Mouse (Mus musculus): ENCODE results near the gene Rgs6. TPM values are rescaled to one million over a fixed set of nuclear protein-coding genes. Genes with fewer than 3 reads are reported as not detected.

Rgs6 gene
- polyA plus RNA-seq, 1 experiment: 0.58 TPM

DNA sequence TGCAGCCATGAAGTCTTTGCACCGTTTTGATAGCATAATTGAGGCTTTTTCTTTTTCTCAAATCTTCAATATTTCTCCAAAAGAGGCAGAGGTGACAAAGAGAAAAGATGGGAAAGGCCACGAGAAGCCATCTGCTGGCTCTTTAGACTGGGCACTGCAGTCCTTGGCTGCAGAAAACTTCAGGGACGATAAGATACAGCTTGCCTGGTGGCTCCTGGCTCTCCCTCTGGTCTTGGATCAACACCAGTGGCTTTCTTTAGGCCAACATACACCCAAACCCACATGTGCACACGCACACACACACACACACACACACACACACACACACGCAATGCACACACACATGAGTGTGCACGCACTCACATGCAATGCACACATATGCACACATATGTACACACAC lies 620.7 kb downstream of the Rgs6 start:
- H3K4me3 ChIP-seq (ENCODE audit: low read depth, low read length): no peak overlapping the region
- no peak for TF ChIP-seq EP300 (IDR thresholded peaks at IDR 0.05; ENCODE audit: insufficient read depth, low read depth, low read length)
- no peak for TF ChIP-seq CTCF (IDR thresholded peaks at IDR 0.05; ENCODE audit: low read depth, low read length)
- TF ChIP-seq POLR2A (IDR thresholded peaks at IDR 0.05; ENCODE audit: insufficient read depth, low read length): no peak
- H3K4me1 ChIP-seq (ENCODE audit: control insufficient read depth, insufficient read depth, low read length): peaks cover 9% of the 10 kb centered on the region
- H3K36me3 ChIP-seq (ENCODE audit: control insufficient read depth, insufficient read depth, low read length, poor library complexity, severe bottlenecking): no peaks in the 10 kb centered on the region
- H3K9ac ChIP-seq (ENCODE audit: low read depth, poor library complexity, severe bottlenecking): no peak overlapping the region
- no peaks in the 10 kb centered on the region for H3K27me3 ChIP-seq (ENCODE audit: control insufficient read depth, insufficient read depth, low read length, poor library complexity, severe bottlenecking)
- H3K9me3 ChIP-seq (replicated peaks; ENCODE audit: control insufficient read depth, insufficient read depth, low read length, poor library complexity, severe bottlenecking): no peaks in the 10 kb centered on the region
- no peak overlapping the region for H3K27ac ChIP-seq (ENCODE audit: insufficient read depth, low read length)

DNA sequence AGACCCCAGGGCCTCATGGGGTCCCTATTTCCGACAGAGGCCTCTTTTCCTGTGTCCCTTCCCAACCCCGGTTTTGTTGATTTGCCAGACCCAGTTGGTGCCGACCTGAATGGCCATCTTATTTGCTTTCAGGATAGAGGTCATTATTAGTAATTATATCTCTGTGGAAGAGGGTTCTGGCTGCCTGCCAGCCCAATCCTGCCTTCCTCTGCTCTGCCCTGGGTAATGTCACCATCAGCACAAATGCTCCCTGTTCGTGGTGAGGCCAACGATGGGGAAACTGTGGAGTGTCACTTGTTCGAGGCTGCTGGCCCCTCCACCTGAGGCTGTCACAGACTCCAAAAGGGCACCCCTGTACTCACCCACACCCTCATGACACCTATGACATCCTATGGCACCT lies 621.4 kb downstream of the Rgs6 start:
- H3K9me3 ChIP-seq (replicated peaks; ENCODE audit: control insufficient read depth, insufficient read depth, low read length, poor library complexity, severe bottlenecking): no peaks in the 10 kb centered on the region
- peaks cover 9% of the 10 kb centered on the region for H3K4me1 ChIP-seq (ENCODE audit: control insufficient read depth, insufficient read depth, low read length)
- TF ChIP-seq CTCF (IDR thresholded peaks at IDR 0.05; ENCODE audit: low read depth, low read length) (no peak), POLR2A (IDR thresholded peaks at IDR 0.05; ENCODE audit: insufficient read depth, low read length) (no peak)
- no peaks in the 10 kb centered on the region for H3K27me3 ChIP-seq (ENCODE audit: control insufficient read depth, insufficient read depth, low read length, poor library complexity, severe bottlenecking)
- H3K27ac ChIP-seq (ENCODE audit: insufficient read depth, low read length): no peak overlapping the region
- H3K9ac ChIP-seq (ENCODE audit: low read depth, poor library complexity, severe bottlenecking): no peak overlapping the region
- no peaks in the 10 kb centered on the region for H3K36me3 ChIP-seq (ENCODE audit: control insufficient read depth, insufficient read depth, low read length, poor library complexity, severe bottlenecking)
- no peak overlapping the region for H3K4me3 ChIP-seq (ENCODE audit: low read depth, low read length)

DNA sequence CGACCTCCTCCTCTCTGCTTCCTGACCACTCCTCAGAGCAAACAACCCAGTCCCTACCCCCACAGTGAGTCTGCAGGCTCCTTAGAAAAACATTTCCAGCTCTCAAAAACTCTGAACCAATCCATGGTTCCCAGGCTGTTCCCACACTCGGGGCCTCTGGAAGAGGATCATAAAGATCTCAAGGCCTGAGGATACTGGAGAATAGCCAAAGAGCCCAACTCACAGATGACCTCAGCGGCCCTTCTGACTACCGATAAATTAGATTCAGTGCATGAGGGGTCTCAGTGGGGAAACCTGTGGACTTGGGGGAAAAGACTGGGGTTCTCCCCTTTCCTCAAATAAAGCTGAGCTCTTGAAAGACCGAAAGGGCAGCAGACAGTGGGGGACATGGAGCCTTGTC lies 622.2 kb downstream of the Rgs6 start:
- Histone ChIP-seq H3K27ac (ENCODE audit: insufficient read depth, low read length) (no peak overlapping the region), H3K9ac (ENCODE audit: low read depth, poor library complexity, severe bottlenecking) (no peak overlapping the region), H3K4me1 (ENCODE audit: control insufficient read depth, insufficient read depth, low read length) (peaks cover 9% of the 10 kb centered on the region), H3K36me3 (ENCODE audit: control insufficient read depth, insufficient read depth, low read length, poor library complexity, severe bottlenecking) (no peaks in the 10 kb centered on the region), H3K27me3 (ENCODE audit: control insufficient read depth, insufficient read depth, low read length, poor library complexity, severe bottlenecking) (no peaks in the 10 kb centered on the region), H3K4me3 (ENCODE audit: low read depth, low read length) (no peak overlapping the region), H3K9me3 (replicated peaks; ENCODE audit: control insufficient read depth, insufficient read depth, low read length, poor library complexity, severe bottlenecking) (no peaks in the 10 kb centered on the region)
- TF ChIP-seq EP300 (IDR thresholded peaks at IDR 0.05; ENCODE audit: insufficient read depth, low read depth, low read length) (no peak), POLR2A (IDR thresholded peaks at IDR 0.05; ENCODE audit: insufficient read depth, low read length) (no peak), CTCF (IDR thresholded peaks at IDR 0.05; ENCODE audit: low read depth, low read length) (no peak)

DNA sequence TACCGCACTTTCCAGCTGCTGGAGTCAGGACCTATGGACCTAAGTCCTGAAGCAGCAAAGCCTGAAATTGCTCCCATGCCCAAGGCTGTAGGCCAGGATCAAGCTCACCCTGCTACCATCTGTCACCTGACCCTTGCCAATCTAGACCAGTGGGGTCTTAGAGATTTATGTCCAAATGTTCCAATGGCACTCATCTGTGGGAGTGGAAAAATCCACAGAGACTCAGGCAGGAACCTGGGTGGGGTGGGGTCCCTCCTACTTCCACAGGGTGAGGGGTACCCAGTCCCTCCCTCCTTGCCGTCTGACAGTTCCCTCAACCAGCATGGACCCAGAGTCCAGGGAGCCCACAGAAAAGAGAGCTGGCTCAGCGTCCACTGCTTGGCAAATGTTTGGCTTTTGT lies 622.6 kb downstream of the Rgs6 start:
- peak overlapping the region; percentile 51 for H3K27ac ChIP-seq (ENCODE audit: insufficient read depth, low read length)
- H3K9me3 ChIP-seq (replicated peaks; ENCODE audit: control insufficient read depth, insufficient read depth, low read length, poor library complexity, severe bottlenecking): no peaks in the 10 kb centered on the region
- no peaks in the 10 kb centered on the region for H3K36me3 ChIP-seq (ENCODE audit: control insufficient read depth, insufficient read depth, low read length, poor library complexity, severe bottlenecking)
- peaks cover 9% of the 10 kb centered on the region for H3K4me1 ChIP-seq (ENCODE audit: control insufficient read depth, insufficient read depth, low read length)
- H3K27me3 ChIP-seq (ENCODE audit: control insufficient read depth, insufficient read depth, low read length, poor library complexity, severe bottlenecking): no peaks in the 10 kb centered on the region
- H3K4me3 ChIP-seq (ENCODE audit: low read depth, low read length): no peak overlapping the region
- H3K9ac ChIP-seq (ENCODE audit: low read depth, poor library complexity, severe bottlenecking): no peak overlapping the region
- no peak for TF ChIP-seq CTCF (IDR thresholded peaks at IDR 0.05; ENCODE audit: low read depth, low read length)
- TF ChIP-seq POLR2A (IDR thresholded peaks at IDR 0.05; ENCODE audit: insufficient read depth, low read length): no peak
- TF ChIP-seq EP300 (IDR thresholded peaks at IDR 0.05; ENCODE audit: insufficient read depth, low read depth, low read length): no peak

DNA sequence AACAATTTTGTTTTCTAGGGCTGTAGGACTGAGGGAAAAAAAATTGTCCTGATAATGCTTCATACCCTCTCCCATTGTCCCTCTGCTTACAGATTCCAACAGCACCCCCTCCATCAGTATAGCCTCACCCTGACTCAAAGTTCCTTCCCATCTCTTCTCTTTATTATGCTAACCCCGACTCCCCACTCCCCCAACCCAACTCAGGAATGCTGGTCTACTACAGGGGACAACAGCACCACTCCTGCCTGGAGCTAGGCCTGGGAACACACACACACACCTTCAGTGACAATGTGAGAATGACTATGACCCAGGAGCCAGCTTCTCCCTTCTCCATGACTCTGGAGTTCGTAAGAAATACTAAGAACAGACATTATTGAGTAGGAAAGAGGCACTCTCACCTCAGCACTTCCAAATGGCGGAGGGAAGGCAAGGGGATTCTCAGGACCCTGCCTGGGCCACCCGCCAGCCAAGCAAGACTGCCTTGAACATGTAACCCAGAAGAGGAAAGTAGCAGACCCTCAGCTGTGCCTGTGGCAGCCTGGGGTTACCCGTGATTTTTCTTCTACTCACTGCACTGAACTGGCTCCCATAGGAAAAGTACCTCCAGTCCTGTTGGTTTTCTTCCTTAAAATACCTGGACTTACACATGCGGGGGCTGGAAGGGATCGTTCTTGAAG lies 623.2 kb downstream of the Rgs6 start:
- no peak overlapping the region for H3K9ac ChIP-seq (ENCODE audit: low read depth, poor library complexity, severe bottlenecking)
- peak overlapping the region; percentile 51 for H3K27ac ChIP-seq (ENCODE audit: insufficient read depth, low read length)
- peaks cover 9% of the 10 kb centered on the region for H3K4me1 ChIP-seq (ENCODE audit: control insufficient read depth, insufficient read depth, low read length)
- no peak overlapping the region for H3K4me3 ChIP-seq (ENCODE audit: low read depth, low read length)
- 0 out of 2 replicates have a peak, but pooled peaks have one; percentile 45 for TF ChIP-seq EP300 (IDR thresholded peaks at IDR 0.05; ENCODE audit: insufficient read depth, low read depth, low read length)
- TF ChIP-seq CTCF (IDR thresholded peaks at IDR 0.05; ENCODE audit: low read depth, low read length): no peak
- no peaks in the 10 kb centered on the region for H3K36me3 ChIP-seq (ENCODE audit: control insufficient read depth, insufficient read depth, low read length, poor library complexity, severe bottlenecking)
- H3K27me3 ChIP-seq (ENCODE audit: control insufficient read depth, insufficient read depth, low read length, poor library complexity, severe bottlenecking): no peaks in the 10 kb centered on the region
- H3K9me3 ChIP-seq (replicated peaks; ENCODE audit: control insufficient read depth, insufficient read depth, low read length, poor library complexity, severe bottlenecking): no peaks in the 10 kb centered on the region

Measured in ES-Bruce4 (cell line).